Mouse (Mus musculus) cerebellum, adult 11-12 months (tissue): ENCODE results near the gene Gsx1.

Experiments
- DNase-seq: peaks from one replicate; pipeline ENCODE4 v3.0.0; 2022

The Gsx1 gene

GRCm38 (mm10) chr5:147188571-147188975 lies at the start of gene Gsx1:
TSS of gene Gsx1 (plus strand) at chr5:147188696.
- peak; percentile 37 for DNase-seq

- DNase-seq, result no peak
These were observed 41.2 kb upstream of the Gsx1 start for GRCm38 (mm10) chr5:147147340-147147739.

GRCm38 (mm10) chr5:147154806-147155371 lies 33.6 kb upstream of the Gsx1 start:
- no peak for DNase-seq

GRCm38 (mm10) chr5:147155449-147156133 lies 32.9 kb upstream of the Gsx1 start:
- no peak for DNase-seq

GRCm38 (mm10) chr5:147156376-147156775 lies 32.1 kb upstream of the Gsx1 start:
- DNase-seq, result no peak

GRCm38 (mm10) chr5:147157441-147157840 lies 31.1 kb upstream of the Gsx1 start:
- no peak for DNase-seq

GRCm38 (mm10) chr5:147159320-147159719 lies 29.2 kb upstream of the Gsx1 start:
- no peak for DNase-seq

GRCm38 (mm10) chr5:147159792-147160191 lies 28.7 kb upstream of the Gsx1 start:
- no peak for DNase-seq

GRCm38 (mm10) chr5:147165060-147165459 lies 23.4 kb upstream of the Gsx1 start:
- DNase-seq, result no peak

GRCm38 (mm10) chr5:147170088-147170487 lies 18.4 kb upstream of the Gsx1 start:
- DNase-seq, result no peak

GRCm38 (mm10) chr5:147174046-147174445 lies 14.4 kb upstream of the Gsx1 start:
- DNase-seq, result no peak

- no peak for DNase-seq
These were observed 3.2 kb upstream of the Gsx1 start for GRCm38 (mm10) chr5:147185174-147185915.

GRCm38 (mm10) chr5:147186001-147186431 lies 2.5 kb upstream of the Gsx1 start:
- DNase-seq, result peak; percentile 20

- DNase-seq, result peak; percentile 19
These were observed 1.5 kb upstream of the Gsx1 start for GRCm38 (mm10) chr5:147186781-147187551.

GRCm38 (mm10) chr5:147187552-147188170 lies 835 bp upstream of the Gsx1 start:
- peak; percentile 9 for DNase-seq

GRCm38 (mm10) chr5:147189156-147189555 lies 660 bp downstream of the Gsx1 start:
- peak; percentile 8 for DNase-seq

- peak; percentile 11 for DNase-seq
These were observed 1.5 kb downstream of the Gsx1 start for GRCm38 (mm10) chr5:147189836-147190602.

GRCm38 (mm10) chr5:147190885-147191284 lies 2.4 kb downstream of the Gsx1 start:
- no peak for DNase-seq

GRCm38 (mm10) chr5:147191801-147192575 lies 3.5 kb downstream of the Gsx1 start:
- no peak for DNase-seq

GRCm38 (mm10) chr5:147192576-147192960 lies 4.1 kb downstream of the Gsx1 start:
- no peak for DNase-seq

GRCm38 (mm10) chr5:147204905-147205304 lies 16.4 kb downstream of the Gsx1 start:
- DNase-seq, result no peak
